Mouse (Mus musculus) embryonic fibroblast, embryonic 13.5 days (primary cell): ENCODE measurements around the gene Sprr2j-ps.

Source experiments
- CTCF ChIP-seq: IDR thresholded peaks from 2 replicates; pipeline ENCODE4 v1.5.1; 2011; ENCODE audit warnings: mild to moderate bottlenecking, control low read depth, low read length, moderate library complexity, borderline replicate concordance; ENCODE audit not compliant: insufficient read depth
- POLR2A ChIP-seq: IDR thresholded peaks from 2 replicates; pipeline ENCODE4 v1.6.1; 2011; ENCODE audit warnings: low read depth, mild to moderate bottlenecking, control low read depth, low read length, moderate library complexity

GRCm38 (mm10) chr3:92467424-92467823 lies 49.5 kb downstream of the Sprr2j-ps start:
- TF ChIP-seq CTCF (no peak), POLR2A (no peak)
